Mouse (Mus musculus) naive thymus-derived CD4-positive, alpha-beta T cell, adult 2 months (primary cell): ENCODE data around the gene Foxp1.

Experiments used
- DNase-seq: peaks from one replicate; pipeline ENCODE4 v3.0.0-alpha.2; 2011; ENCODE audit warnings: low read depth

Foxp1 gene

DNA sequence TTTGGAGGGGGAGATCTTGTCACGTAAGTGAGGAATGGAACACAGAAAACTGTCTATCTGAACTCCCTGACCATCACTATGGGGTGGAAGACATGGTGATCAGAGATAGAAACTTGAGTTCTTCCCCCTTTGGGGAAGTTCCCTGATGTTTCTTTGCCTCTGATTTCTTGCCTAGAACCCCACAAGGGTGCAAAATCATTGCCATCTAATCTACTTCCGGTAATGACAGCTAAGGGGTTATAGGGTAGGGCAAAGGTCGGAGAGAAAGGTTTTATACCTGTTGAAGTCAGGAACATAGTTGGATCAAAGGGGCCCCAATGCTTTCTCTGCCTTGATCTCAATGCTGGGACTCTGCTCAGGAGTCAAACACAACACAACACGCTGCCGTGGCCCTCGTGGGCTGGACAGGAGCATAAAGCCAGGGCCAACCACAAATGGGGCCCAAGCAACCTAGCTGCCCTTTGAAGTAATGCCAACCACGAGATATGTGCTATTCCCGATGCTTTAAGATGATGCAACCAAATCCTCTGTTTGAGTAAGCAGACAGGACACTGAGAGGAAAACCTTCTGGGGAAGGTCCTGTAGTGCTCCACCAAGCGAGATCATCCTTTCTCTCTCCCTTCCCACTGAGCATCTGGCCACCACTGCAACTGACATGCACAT, 163.4 kb downstream of the Foxp1 start:
- no peak for DNase-seq

GRCm38 (mm10) chr6:99357931-99358330, 164.6 kb downstream of the Foxp1 start:
- no peak for DNase-seq

GRCm38 (mm10) chr6:99354338-99354737, 168.2 kb downstream of the Foxp1 start:
- no peak for DNase-seq

- no peak for DNase-seq
Measured at GRCm38 (mm10) chr6:99353441-99353840, 169.1 kb downstream of the Foxp1 start.

- DNase-seq, result peak; percentile 74
Measured at GRCm38 (mm10) chr6:99350566-99350965, 172.0 kb downstream of the Foxp1 start.

DNA sequence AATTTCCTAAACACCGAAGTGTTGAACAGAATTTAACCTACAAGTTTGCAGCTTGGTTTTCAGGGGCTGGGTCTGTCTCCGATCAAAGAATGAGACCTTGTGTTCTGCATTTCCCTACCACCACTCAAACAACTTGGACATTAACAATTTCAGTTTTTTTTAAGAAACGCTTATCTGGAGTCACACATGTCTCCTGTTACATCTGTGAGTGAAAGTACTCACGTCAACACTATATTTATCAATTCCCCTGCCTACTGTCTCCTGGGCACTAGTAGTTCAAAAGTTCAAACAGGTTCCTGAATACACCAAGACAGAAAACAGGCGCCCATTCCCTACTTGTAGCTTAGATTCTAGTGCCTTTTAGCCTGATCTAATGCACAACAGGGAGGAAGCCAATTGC, 172.4 kb downstream of the Foxp1 start:
- DNase-seq, result no peak

GRCm38 (mm10) chr6:99347836-99348235, 174.7 kb downstream of the Foxp1 start:
- no peak for DNase-seq

GRCm38 (mm10) chr6:99344966-99345365, 177.6 kb downstream of the Foxp1 start:
- no peak for DNase-seq

GRCm38 (mm10) chr6:99344357-99344756, 178.2 kb downstream of the Foxp1 start:
- DNase-seq, result no peak

DNA sequence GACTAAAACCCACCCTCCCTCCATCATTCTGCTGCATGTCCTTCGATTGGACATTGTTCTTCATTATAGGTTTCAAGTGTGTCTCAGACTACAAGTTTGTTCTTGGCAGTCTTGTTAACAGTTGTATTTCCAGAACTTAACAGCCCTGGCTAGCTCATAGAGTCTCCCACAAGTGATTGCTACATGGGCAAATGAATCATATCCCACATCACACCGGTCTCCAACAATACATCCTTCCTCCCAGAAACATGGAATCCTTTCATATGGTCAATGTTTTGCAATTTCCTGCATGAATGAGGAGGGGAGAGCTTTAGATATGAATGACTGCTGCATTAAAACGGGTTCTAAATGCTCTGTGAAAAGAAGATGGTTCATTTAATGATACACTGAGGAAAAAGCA, 178.7 kb downstream of the Foxp1 start:
- DNase-seq, result no peak

- no peak for DNase-seq
Measured at GRCm38 (mm10) chr6:99342416-99342815, 180.1 kb downstream of the Foxp1 start.

- DNase-seq, result no peak
Measured at GRCm38 (mm10) chr6:99340902-99341301, 181.6 kb downstream of the Foxp1 start.

DNA sequence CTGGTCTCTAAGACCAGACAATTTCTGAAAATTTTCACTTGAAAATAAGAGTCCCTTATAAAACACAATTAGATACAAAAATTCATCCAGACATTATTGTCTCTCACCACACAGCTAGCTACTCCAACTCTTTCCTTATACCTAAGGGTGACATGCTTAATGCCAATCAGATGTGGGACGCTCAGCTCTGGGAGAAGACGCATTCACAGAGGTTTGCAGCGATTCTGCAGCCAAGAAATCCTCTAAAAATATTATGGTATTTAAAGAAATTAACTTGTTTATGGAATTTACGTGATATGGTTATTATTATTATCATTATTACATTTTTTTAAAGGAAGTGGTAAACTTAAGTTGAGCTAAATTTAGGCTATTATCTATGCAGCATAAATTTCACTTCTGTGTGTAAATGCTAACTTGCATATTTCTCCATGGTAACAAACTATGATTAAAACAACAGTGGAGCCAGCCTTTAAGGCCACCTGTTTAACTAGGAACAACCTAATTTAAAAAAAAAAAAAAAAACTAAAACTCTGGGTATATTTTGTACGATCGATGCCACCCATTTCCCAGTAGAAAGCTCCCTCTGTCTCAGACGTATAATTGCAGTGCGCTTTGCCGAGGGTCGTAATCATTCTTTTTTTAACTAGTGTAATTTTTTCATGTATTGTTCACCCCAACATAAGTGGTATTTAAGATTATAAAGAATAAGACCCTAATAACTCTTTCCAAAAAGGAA, 182.4 kb downstream of the Foxp1 start:
- DNase-seq, result no peak

- no peak for DNase-seq
Measured at GRCm38 (mm10) chr6:99339343-99339620, 183.2 kb downstream of the Foxp1 start.

DNA sequence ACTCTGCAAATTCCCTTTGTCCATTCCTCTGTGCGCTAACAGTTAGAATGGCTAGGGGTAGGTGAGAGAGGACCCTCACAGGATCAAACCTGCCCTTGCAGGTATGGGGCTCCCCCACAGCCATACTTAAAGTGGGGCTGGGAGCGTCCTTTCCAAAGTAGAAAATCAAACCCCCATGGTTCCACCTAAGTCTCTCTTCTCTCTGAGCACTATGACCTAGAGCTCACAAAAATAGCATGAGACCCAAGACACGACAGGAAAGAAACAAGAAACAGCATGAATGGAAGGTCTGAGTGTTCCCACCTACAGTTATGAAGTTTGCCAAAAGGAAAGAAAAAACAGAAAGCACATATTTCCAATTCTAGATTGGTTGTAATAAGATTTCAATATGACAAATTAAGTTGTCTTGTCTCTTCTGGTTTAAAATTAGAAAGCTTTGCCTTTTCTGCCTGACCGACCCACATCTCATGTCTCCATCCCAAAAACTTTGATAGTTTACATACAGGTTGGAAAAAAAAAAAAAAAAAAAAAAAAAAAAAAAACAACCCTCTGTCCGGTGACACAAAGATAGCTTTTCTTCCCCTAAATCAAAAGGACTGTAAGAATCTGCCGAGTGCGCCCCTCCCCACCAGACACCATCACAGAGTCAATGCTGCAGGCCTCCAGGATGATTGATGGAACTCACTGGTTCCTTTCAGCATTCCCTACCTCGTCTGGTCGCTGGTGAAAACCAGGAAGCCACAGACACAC, 183.8 kb downstream of the Foxp1 start:
- DNase-seq, result no peak

DNA sequence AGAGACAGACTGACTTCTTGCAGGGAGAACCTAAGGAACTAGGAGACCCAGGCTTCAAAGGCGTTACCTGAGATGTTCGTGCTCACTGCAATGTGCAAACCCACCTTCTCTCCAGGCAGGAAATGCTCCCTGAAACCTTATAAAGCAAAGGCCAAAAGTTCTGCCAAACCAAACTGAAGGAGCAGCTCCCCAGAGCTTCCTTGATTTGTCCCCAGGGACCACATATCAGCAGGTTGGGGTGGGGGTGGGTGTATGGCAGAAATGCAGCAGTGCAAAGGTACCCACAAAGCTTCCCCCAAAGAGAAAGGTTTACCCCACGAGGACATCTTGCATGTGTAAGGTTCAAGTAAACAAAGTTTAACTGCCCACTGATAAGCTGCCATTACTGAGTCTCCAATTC, 184.3 kb downstream of the Foxp1 start:
- no peak for DNase-seq

- no peak for DNase-seq
Measured at GRCm38 (mm10) chr6:99337575-99337974, 184.9 kb downstream of the Foxp1 start.

GRCm38 (mm10) chr6:99336191-99336590, 186.3 kb downstream of the Foxp1 start:
- DNase-seq, result no peak

GRCm38 (mm10) chr6:99335174-99335830, 187.2 kb downstream of the Foxp1 start:
- DNase-seq, result no peak

DNA sequence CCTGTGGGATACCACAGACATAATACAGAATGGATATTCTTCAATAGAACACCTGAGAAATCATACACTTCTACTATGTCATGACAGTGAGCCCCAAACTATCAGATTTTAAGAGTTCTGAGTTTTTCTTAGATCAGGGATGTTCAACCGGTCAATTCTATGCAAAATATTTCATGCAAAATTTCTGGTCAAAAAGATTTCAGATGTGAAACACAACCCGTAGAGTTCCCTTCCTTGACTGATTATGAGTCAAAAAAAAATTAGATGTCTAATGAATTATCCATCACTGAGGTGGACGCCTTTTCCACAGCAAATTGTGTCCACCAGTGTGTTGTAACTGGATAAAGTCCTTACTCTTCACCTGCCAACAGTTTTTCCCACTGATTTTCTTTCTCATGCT, 188.3 kb downstream of the Foxp1 start:
- DNase-seq, result no peak

GRCm38 (mm10) chr6:99333127-99333526, 189.4 kb downstream of the Foxp1 start:
- no peak for DNase-seq

GRCm38 (mm10) chr6:99330169-99330568, 192.4 kb downstream of the Foxp1 start:
- DNase-seq, result no peak

DNA sequence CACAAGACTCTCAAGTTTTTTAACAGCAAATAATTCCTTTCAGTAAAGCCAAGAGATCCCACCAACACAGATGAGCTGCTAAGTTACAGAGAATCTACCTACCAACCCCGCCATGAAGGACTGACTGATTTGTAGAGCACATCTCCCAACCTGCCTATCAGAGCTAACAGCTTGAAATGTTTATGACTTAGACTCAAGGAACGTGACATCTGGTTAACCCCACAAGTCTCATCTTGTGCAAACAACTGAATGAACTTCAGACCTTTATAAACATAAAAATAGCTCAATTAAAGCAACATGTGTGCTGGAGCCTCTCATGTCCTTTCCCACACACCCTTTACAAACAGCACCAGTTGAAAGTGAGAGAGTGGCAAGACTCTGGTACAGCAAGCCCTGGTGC, 193.9 kb downstream of the Foxp1 start:
- DNase-seq, result no peak
